Mouse (Mus musculus) midbrain, embryonic 10.5 days (tissue): Measurements from ENCODE around the gene Bfar. TPM values are rescaled to one million over a fixed set of nuclear protein-coding genes. Genes with fewer than 3 reads are reported as not detected.
"Not testable (repeated sequence)": the region's sequence is repeated elsewhere in the genome, so short reads cannot be mapped to it uniquely, and the experiment has no call there.

Source experiments
- DNase-seq: peaks from one replicate; pipeline ENCODE4 v3.0.0-alpha.2; 2017; ENCODE audit warnings: low spot score
- H3K27ac ChIP-seq: fragments of 300-500 bp; sonication (generic); replicated peaks from 2 replicates; pipeline ENCODE4 v1.5.1; 2016; ENCODE audit warnings: mild to moderate bottlenecking
- H3K27me3 ChIP-seq: fragments of 300-500 bp; sonication (generic); 2 replicates; pipeline ENCODE4 v1.6.1; 2016; ENCODE audit warnings: low read depth, mild to moderate bottlenecking; ENCODE audit not compliant: poor library complexity, severe bottlenecking
- H3K36me3 ChIP-seq: fragments of 300-500 bp; sonication (generic); 2 replicates; pipeline ENCODE4 v1.6.1; 2016; ENCODE audit warnings: mild to moderate bottlenecking, moderate library complexity
- H3K4me1 ChIP-seq: fragments of 300-500 bp; sonication (generic); 2 replicates; pipeline ENCODE4 v1.6.1; 2016
- H3K4me3 ChIP-seq: fragments of 300-500 bp; sonication (generic); 2 replicates; pipeline ENCODE4 v1.5.1; 2016; ENCODE audit warnings: mild to moderate bottlenecking, moderate library complexity
- H3K9me3 ChIP-seq: fragments of 300-500 bp; sonication (generic); replicated peaks from 2 replicates; pipeline ENCODE4 v1.6.1; 2016; ENCODE audit warnings: mild to moderate bottlenecking
- WGBS: fragments of 180-500 bp; shearing (Covaris S2); methylation state at CpG from one replicate; pipeline ENCODE4 v1.1.7; 2016; 5-methylcytosine and 5-hydroxymethylcytosine counted together
- polyA plus RNA-seq: library from polyadenylated mRNA; unstranded; fragments of >200 nt; fragmentation: Nextera tagmentation; extraction: Ambion mirVana; gene quantifications from 2 replicates; pipeline ENCODE4 v1.2.1, GENCODE M21; 2016

Gene Bfar
- polyA plus RNA-seq, 1 experiment from 2014 or later = 38.8 TPM

DNA sequence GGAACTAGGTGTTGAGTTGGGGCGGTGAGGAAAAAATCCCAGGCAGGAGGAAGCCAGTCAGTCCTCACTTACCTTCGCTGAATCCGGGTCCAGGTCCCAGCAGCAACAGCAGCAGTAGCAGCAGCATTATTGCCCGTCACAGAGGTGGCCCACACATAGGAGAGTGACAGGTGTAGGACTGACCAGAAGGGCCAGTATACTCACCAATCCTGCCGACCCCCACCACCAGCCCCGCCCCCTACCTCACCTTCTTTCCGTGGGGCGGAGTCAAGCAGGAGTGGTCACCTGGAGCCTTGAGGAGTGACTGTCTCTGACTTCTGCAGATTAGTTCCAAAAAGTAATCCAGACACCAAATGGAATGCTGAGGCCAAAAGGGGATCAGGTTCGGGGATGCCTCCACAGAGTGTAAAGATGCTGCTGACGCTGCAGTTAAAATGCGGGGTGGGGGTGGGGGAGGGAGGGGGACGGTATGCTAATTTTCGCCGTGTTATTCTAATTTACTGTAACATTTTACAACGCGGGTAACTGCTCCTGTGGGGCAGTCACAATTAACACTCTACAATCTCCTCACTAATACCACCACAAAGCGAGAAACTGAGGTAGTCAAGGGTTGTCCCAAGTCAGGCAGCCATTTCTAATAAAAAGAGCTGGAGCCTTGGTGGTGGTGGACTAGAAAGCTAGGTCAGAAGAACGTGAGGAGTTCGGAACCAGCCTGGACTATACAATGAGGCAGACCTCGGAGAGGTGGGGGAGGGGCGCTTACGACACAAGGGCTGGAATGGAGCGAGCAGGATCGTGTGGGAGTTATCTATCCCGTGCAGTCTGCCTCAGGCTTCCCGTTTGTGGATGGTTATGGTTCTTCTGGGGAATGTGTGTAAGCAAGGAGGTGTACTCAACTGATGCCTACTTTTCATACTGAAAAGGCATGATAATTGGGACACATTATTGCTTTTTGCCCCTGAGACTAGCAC is 58.9 kb downstream of the Bfar start, which contains the start of gene Pla2g10:
Gene Pla2g10 (minus strand): TSS at position 699 of the 971 bp plus-strand sequence.
- no peak within 1 kb of the TSS for H3K27ac ChIP-seq
- H3K4me1 ChIP-seq = peaks cover 9% of the 10 kb centered on the region
- H3K36me3 ChIP-seq = no peaks in the 10 kb centered on the region
- peaks cover 9% of the 10 kb centered on the region; the same call in 1 of the 2 replicates for H3K27me3 ChIP-seq
- no peak for DNase-seq
- WGBS = 13% methylated on average over 26 of the region's 26 CpGs
- no peaks in the 10 kb centered on the region for H3K9me3 ChIP-seq
- no peak within 1 kb of the TSS; the same call in none of the 2 replicates for H3K4me3 ChIP-seq

DNA sequence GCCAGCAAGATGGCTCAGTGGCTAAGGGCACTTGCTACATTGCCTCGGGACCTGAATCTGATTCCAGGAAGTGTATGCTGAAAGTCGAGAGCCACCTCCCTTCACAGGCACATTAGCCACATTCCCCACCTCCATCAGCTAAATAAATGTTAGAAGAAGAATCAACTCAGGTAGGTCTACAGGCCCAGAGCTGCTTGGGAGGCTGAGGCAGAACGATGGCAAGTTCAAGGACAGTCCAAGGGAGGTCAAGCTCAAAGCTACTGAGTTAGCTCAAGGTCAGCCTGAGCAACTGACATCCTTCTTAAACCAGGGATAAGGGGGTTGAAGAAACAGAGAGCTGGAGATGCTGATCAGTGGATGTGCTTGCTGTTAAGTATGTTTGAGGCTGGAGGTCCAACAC is 61.1 kb downstream of the Bfar start:
- no peaks in the 10 kb centered on the region for H3K9me3 ChIP-seq
- no peak for DNase-seq

DNA sequence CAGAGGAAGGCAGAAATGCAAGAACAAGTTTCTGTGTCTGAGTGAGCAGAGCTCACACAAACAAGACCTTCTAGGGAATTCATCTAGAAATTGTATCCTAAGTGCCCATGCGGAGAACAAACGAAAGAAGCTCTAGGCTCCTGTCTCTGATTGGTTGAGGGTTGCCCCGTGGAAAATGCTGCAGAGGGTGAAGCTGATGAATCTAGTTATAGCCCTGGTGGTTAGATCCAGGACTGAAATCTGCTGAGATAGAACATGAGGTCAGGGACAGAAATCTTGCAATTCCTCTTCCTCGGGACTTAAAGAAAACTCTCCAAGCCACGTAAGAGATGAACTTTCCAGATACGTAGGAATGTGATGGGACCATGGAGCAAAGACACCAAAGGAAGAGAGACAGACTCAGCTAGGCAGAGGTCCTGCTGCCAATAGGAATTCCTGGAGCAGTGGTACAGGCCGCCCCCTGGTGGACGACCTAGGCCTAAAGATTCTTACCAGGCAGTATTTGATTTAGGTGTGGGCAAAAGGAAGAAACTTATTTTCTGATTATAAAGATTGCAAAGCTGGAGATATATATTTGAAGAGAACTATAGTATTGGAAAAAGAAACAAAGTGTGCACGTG is 62.0 kb downstream of the Bfar start:
- WGBS = 27% methylated on average over 9 of the region's 9 CpGs

More for the DNA sequence above, 61.1 kb downstream of the Bfar start:
- 90% methylated on average over 3 of the region's 3 CpGs for WGBS
- H3K36me3 ChIP-seq = no peaks in the 10 kb centered on the region
- H3K4me1 ChIP-seq = peaks cover 9% of the 10 kb centered on the region
- peaks cover 9% of the 10 kb centered on the region; the same call in 1 of the 2 replicates for H3K27me3 ChIP-seq
- H3K27ac ChIP-seq = no peak overlapping the region
- no peak overlapping the region for H3K4me3 ChIP-seq

DNA sequence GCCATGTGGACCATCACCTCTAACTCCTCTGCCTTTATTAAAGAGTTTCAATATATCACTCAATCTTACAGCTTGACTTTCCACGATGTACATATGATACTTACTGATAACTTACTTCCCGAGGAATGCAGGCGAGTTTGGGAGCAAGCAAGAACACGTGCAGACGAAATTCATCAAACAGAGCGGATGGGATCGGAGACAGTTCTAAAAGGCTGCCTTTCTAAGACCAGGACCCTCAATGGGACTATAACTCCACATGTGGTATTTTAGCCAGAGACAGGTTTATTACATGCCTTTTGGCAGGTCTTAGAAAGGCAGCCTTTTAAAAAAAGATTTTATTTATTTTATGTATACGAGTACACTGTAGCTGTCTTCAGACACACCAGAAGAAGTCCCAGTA is 64.3 kb downstream of the Bfar start:
- no peak overlapping the region for H3K4me3 ChIP-seq
- H3K27me3 ChIP-seq = no peaks in the 10 kb centered on the region
- no peak overlapping the region for H3K27ac ChIP-seq
- H3K4me1 ChIP-seq = peaks cover under 1% of the 10 kb centered on the region
- 92% methylated on average over 8 of the region's 8 CpGs for WGBS
- no peak for DNase-seq
- no peaks in the 10 kb centered on the region for H3K36me3 ChIP-seq
- H3K9me3 ChIP-seq = no peaks in the 10 kb centered on the region

More for the DNA sequence above, 62.0 kb downstream of the Bfar start:
- Histone ChIP-seq H3K27ac (no peak overlapping the region), H3K36me3 (no peaks in the 10 kb centered on the region), H3K4me3 (no peak overlapping the region), H3K4me1 (peaks cover 9% of the 10 kb centered on the region), H3K27me3 (peaks cover 9% of the 10 kb centered on the region; the same call in 1 of the 2 replicates), H3K9me3 (no peaks in the 10 kb centered on the region)
- DNase-seq = peak; percentile 67

DNA sequence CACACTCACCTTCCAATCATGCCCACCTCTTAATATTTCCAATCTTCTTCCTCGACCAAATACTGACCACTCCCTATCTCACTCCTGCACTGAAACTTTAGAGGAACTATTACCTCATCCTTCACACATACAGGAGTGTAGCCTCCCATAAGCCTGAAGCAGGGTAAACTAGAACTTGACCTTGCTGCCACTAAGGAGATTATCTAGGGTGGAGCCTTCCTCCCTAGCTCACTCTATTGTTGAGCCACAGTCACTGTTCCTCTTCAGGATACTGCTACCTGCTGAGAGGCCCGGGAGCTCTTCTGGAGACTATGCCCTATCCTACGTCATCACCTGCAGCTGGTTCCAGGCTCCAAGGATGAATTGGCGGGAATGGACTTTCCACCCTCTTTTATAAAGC is 67.4 kb downstream of the Bfar start:
- not testable (repeated sequence) for H3K27ac ChIP-seq, H3K4me1 ChIP-seq, DNase-seq, H3K36me3 ChIP-seq, H3K9me3 ChIP-seq, H3K4me3 ChIP-seq, H3K27me3 ChIP-seq
- 66% methylated on average over 4 of the region's 4 CpGs for WGBS

DNA sequence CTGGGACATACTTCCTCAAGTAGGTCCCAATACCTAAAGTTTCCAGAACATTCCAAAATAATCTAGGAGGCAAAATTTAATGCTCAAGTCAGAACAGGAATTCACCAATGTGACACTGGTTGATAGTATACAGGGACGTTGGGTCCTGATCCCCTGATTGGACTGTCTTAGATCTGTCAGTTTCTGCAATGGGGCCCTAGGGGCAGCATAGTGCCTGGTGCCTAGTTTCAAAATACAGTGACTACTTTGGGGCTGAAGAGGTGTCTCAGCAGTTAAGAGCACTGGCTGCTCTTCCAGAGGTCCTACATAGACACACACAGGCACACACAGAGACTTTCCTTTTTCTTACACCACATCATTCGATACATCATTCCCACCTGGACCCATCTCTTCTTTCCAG is 69.2 kb downstream of the Bfar start:
- H3K27ac ChIP-seq = no peak overlapping the region
- WGBS = 76% methylated on average over 2 of the region's 2 CpGs
- no peaks in the 10 kb centered on the region for H3K27me3 ChIP-seq
- no peak overlapping the region for H3K4me3 ChIP-seq
- H3K9me3 ChIP-seq = no peaks in the 10 kb centered on the region
- no peak for DNase-seq
- H3K4me1 ChIP-seq = no peaks in the 10 kb centered on the region
- no peaks in the 10 kb centered on the region for H3K36me3 ChIP-seq

DNA sequence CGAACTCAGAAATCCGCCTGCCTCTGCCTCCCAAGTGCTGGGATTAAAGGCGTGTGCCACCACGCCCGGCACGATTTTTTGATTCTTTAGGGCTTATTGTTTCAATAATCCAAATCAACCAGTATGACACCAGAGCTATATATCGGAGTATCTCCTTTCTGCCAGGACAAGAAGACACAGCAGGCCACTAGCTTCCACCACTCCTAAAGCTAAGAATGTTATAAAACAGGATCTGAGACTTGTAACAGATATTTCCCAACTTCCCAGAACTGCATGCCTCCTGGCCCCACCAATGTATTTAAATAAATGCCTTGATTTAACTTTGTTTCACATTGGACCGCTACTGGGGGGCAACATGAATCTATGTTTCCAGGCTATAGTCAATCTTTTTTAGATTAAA is 76.0 kb downstream of the Bfar start:
- WGBS = 95% methylated on average over 8 of the region's 8 CpGs
- no peaks in the 10 kb centered on the region for H3K36me3 ChIP-seq

DNA sequence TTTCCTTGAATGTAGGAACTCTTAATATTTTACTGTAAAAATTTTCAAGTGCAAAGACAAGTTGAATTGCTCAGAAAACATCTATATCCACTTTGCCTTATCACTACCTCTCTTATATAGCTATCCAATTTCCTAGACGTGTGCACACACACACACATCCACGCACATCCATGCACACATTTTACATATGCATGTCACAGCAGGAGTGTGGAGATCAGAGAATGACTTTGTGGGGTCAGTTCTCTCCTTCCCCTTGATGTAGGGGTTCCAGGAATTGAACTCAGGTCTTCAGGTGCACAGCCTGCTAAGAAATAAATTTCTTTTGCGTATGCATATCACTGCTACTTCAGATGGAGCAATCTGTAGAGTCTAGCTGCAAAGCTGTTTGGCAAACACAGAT is 76.5 kb downstream of the Bfar start:
- no peaks in the 10 kb centered on the region for H3K9me3 ChIP-seq
- no peaks in the 10 kb centered on the region for H3K27me3 ChIP-seq
- H3K4me3 ChIP-seq = no peak overlapping the region
- no peaks in the 10 kb centered on the region for H3K36me3 ChIP-seq
- peaks cover 5% of the 10 kb centered on the region for H3K4me1 ChIP-seq
- no peak for DNase-seq
- no peak overlapping the region for H3K27ac ChIP-seq
- WGBS = 71% methylated on average over 3 of the region's 3 CpGs

More for the DNA sequence above, 76.0 kb downstream of the Bfar start:
- peaks cover 5% of the 10 kb centered on the region for H3K4me1 ChIP-seq
- H3K27ac ChIP-seq = no peak overlapping the region
- H3K9me3 ChIP-seq = no peaks in the 10 kb centered on the region
- no peak overlapping the region for H3K4me3 ChIP-seq
- no peaks in the 10 kb centered on the region for H3K27me3 ChIP-seq
- no peak for DNase-seq

DNA sequence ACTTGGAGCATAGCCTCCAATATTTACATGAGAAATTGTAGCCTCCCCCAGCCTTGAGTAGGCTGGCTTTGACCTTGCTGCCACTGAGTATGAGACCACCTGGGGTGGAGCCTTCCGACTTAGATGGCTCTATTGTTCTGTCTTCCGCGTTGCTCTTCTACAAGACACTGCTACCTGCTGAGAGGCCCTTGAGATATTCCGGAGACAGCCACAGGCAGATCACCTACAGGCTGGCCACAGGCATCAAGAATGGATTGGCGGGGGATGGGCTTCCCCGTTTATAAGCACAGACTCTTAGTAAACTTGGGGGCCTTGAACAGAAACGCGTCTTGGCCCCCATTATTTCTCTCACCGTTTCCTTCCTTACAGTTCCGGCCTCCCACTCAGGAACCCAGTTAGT is 77.2 kb downstream of the Bfar start:
- not testable (repeated sequence) for H3K4me1 ChIP-seq, H3K4me3 ChIP-seq, H3K27ac ChIP-seq, H3K36me3 ChIP-seq, H3K27me3 ChIP-seq, DNase-seq, H3K9me3 ChIP-seq
- 17% methylated on average over 10 of the region's 10 CpGs for WGBS

DNA sequence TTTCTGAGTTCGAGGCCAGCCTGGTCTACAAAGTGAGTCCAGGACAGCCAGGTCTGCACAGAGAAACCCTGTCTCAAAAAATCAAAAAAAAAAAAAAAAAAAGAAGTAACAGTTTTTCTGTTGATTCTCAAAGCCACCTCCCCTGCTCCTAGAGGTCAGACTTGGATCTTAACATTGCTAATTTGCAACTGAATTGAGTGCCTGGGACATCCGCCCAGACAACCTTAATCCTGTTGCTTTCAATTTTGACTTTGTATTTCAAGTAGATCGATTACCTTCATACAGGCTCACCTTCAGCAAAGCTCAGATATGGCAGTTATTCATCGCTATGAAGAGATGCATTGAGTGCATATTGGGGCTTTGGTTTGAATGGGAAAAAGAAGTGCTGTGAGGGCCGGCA is 77.6 kb downstream of the Bfar start:
- WGBS = 40% methylated on average over 5 of the region's 5 CpGs
- no peaks in the 10 kb centered on the region for H3K36me3 ChIP-seq
- no peak for DNase-seq
- H3K9me3 ChIP-seq = no peaks in the 10 kb centered on the region
- H3K4me3 ChIP-seq = no peak overlapping the region
- peaks cover 5% of the 10 kb centered on the region for H3K4me1 ChIP-seq
- no peak overlapping the region for H3K27ac ChIP-seq
- no peaks in the 10 kb centered on the region for H3K27me3 ChIP-seq

DNA sequence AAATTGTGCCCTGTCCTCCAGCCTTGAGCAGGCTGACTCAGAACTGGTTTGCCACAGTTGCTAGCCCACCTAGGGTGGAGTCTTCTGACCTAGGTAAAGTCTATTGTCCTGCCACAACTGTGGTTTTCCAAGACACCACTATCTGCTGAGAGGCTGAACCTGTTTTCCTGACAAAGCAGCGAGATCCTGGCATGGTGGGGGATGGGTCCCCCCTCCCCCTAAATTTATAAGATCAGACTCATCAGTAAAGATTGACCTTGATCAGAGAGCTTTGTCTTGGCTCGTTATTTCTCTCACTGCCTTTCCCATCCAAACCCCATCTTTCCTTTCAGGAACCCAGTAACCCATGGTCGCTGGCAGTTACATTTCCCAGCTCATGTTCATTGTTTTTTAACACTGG is 78.3 kb downstream of the Bfar start:
- no peaks in the 10 kb centered on the region for H3K9me3 ChIP-seq
- H3K27ac ChIP-seq = no peak overlapping the region
- no peaks in the 10 kb centered on the region for H3K36me3 ChIP-seq
- H3K4me1 ChIP-seq = peaks cover 12% of the 10 kb centered on the region
- WGBS = 51% methylated on average over 3 of the region's 3 CpGs
- no peak for DNase-seq
- H3K4me3 ChIP-seq = no peak overlapping the region
- 0 out of 2 replicates have a peak, but pooled peaks cover under 1% of the 10 kb centered on the region for H3K27me3 ChIP-seq

DNA sequence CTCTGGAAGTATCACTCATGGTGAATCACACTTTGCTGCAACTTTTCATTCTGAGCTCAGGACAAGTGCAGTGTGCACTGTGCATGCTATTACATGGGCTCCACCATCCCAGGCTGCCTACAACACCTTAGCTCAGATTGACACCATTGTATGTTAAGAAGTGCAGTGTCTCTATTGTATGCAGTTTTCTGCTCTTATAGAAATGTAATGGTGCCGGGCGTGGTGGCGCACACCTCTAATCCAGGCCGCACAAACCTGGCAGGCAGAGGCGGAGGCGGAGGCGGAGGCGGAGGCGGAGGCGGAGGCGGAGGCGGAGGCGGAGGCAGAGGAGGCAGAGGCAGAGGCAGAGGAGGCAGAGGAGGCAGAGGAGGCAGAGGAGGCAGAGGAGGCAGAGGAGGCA is 79.0 kb downstream of the Bfar start:
- H3K9me3 ChIP-seq = no peaks in the 10 kb centered on the region
- H3K4me3 ChIP-seq = no peak overlapping the region
- 0 out of 2 replicates have a peak, but pooled peaks cover 4% of the 10 kb centered on the region for H3K27me3 ChIP-seq
- 95% methylated on average over 13 of the region's 13 CpGs for WGBS
- H3K27ac ChIP-seq = no peak overlapping the region
- no peaks in the 10 kb centered on the region for H3K36me3 ChIP-seq
- no peak for DNase-seq
- H3K4me1 ChIP-seq = peaks cover 13% of the 10 kb centered on the region
